Mouse (Mus musculus): ENCODE measurements around the gene Zc3h12a. TPM values are rescaled to one million over a fixed set of nuclear protein-coding genes. Genes with fewer than 3 reads are reported as not detected.

Zc3h12a gene
- total and polyA plus RNA-seq, 3 experiments = 2.1 to 13.4 (median 7.7) TPM

DNA sequence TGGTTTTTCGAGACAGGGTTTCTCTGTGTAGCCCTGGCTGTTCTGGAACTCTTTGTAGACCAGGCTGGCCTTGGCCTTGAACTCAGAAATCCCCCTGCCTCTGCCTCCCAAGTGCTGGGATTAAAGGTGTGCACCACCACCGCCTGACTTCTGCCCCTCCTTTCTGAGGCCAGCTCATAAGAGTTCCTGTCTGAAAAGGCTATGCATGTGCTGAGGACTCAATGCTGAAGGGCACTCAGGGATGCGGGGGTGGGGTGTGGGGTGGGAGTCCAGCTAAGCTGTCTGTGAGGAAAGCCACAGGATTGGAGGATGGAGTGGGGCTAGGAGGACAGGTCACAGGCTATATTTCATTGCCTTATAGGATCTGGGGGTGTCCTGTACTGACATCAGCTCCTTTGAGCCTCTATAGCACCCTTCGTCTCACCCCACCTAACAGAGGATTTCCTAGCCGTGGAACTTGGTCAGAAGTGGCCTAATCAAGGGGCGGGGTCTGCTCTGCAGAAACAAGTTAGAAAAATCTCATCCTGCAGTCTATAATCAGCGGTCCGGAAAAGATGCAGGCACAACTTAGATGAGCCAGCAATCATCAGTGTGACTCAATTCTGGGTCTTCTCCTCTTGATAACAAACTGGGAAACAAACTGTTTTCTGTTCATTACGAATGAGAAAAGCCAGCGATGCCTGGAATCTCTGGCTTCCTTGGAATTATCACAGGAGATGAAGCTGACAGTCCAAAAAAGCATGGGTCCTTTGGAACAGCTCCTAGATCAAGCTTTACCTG, 7.6 kb upstream of the Zc3h12a start:
- Histone ChIP-seq H3K27ac (ENCODE audit: insufficient read depth, low read depth) (no peak overlapping the region), H3K27me3 (replicated peaks) (no peaks in the 10 kb centered on the region), H3K9ac (ENCODE audit: insufficient read depth, low read depth) (no peak overlapping the region), H3K4me3 (replicated peaks in 1 of 3; ENCODE audit: low read depth in 2 of 3, low read length in 2 of 3, poor library complexity in 1 of 3) (no peak overlapping the region), H3K4me2 (ENCODE audit: insufficient read depth, low read depth, poor library complexity, severe bottlenecking) (no peak overlapping the region), H3K4me1 (ENCODE audit: control insufficient read depth in 1 of 2, insufficient read depth in 2 of 2) (peaks cover 10 to 24% of the 10 kb centered on the region in 2 experiments), H3K79me2 (replicated peaks; ENCODE audit: control insufficient read depth, extremely low read depth, insufficient read depth, poor library complexity, severe bottlenecking) (no peaks in the 10 kb centered on the region), H3K36me3 (replicated peaks in 1 of 2; ENCODE audit: control insufficient read depth in 1 of 2, insufficient read depth in 1 of 2, low read length in 1 of 2) (no peaks in the 10 kb centered on the region), H3K9me3 (replicated peaks; ENCODE audit: low read length) (no peaks in the 10 kb centered on the region)
- dilution Hi-C loops (cut with MboI; ENCODE audit: extremely low pct_ligation_motif_present, extremely low pct_unique_long_range_greater_than_20kb, low sequenced_read_pairs) = no loop called here
- TF ChIP-seq CTCF (conservative IDR thresholded peaks at IDR 0.05 in 1 of 2, IDR thresholded peaks at IDR 0.05 in 1 of 2; ENCODE audit: low read depth in 2 of 2, low read length in 2 of 2) (no peak), MAZ (IDR thresholded peaks at IDR 0.05; ENCODE audit: low read depth, low read length) (no peak), JUND (conservative IDR thresholded peaks at IDR 0.05; ENCODE audit: low read depth, low read length) (no peak), SIN3A (IDR thresholded peaks at IDR 0.05; ENCODE audit: low read length) (no peak), RAD21 (IDR thresholded peaks at IDR 0.05; ENCODE audit: low read depth, low read length) (no peak), CHD2 (IDR thresholded peaks at IDR 0.05; ENCODE audit: low read length) (no peak), MXI1 (IDR thresholded peaks at IDR 0.05; ENCODE audit: low read depth, low read length) (no peak), ZC3H11A (IDR thresholded peaks at IDR 0.05; ENCODE audit: low read depth, low read length) (no peak), ZMIZ1 (IDR thresholded peaks at IDR 0.05; ENCODE audit: low read depth, low read length) (no peak), POLR2A (IDR thresholded peaks at IDR 0.05; ENCODE audit: low read depth, low read length) (no peak), TBP (conservative IDR thresholded peaks at IDR 0.05; ENCODE audit: low read depth, low read length) (no peak), KAT2A (IDR thresholded peaks at IDR 0.05; ENCODE audit: insufficient replicate concordance, low read length) (no peak), MAX (IDR thresholded peaks at IDR 0.05; ENCODE audit: low read length) (no peak), HCFC1 (IDR thresholded peaks at IDR 0.05; ENCODE audit: low read depth, low read length) (no peak)
- no peak for DNase-seq (ENCODE audit: extremely low read depth)
- in situ Hi-C loops (cut with MboI; ENCODE audit: low pct_ligation_motif_present, low pct_unique_long_range_greater_than_20kb, low sequenced_read_pairs) = no loop called here

DNA sequence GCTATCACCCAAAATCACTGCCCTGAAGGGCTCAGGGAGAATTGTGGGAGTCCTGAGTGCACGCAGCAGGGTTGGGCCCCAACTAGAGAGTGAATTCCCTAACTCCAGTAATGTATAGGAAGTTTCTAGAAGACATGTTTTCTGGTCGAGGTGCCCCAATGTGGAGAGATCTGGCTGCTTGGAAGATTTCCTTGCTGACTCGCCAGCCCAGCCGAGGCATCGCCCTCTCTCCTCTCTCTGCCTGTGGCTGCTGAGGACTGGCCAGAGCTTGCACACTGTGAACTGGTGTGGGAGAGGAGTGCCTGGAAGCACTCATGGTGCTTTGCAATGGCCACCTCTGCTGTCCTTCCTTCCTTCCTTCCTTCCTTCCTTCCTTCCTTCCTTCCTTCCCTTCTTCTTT, 7.0 kb upstream of the Zc3h12a start:
- Histone ChIP-seq H3K4me3 (replicated peaks in 1 of 3; ENCODE audit: low read depth in 2 of 3, low read length in 2 of 3, poor library complexity in 1 of 3) (no peak overlapping the region), H3K27me3 (replicated peaks) (no peaks in the 10 kb centered on the region), H3K79me2 (replicated peaks; ENCODE audit: control insufficient read depth, extremely low read depth, insufficient read depth, poor library complexity, severe bottlenecking) (no peaks in the 10 kb centered on the region), H3K9ac (ENCODE audit: insufficient read depth, low read depth) (no peak overlapping the region), H3K4me1 (ENCODE audit: control insufficient read depth in 1 of 2, insufficient read depth in 2 of 2) (peaks cover 10 to 24% of the 10 kb centered on the region in 2 experiments), H3K4me2 (ENCODE audit: insufficient read depth, low read depth, poor library complexity, severe bottlenecking) (no peak overlapping the region), H3K9me3 (replicated peaks; ENCODE audit: low read length) (no peaks in the 10 kb centered on the region), H3K27ac (ENCODE audit: insufficient read depth, low read depth) (no peak overlapping the region), H3K36me3 (replicated peaks in 1 of 2; ENCODE audit: control insufficient read depth in 1 of 2, insufficient read depth in 1 of 2, low read length in 1 of 2) (no peaks in the 10 kb centered on the region)
- DNase-seq (ENCODE audit: extremely low read depth) = no peak
- in situ Hi-C loops (cut with MboI; ENCODE audit: low pct_ligation_motif_present, low pct_unique_long_range_greater_than_20kb, low sequenced_read_pairs) = no loop called here
- dilution Hi-C loops (cut with MboI; ENCODE audit: extremely low pct_ligation_motif_present, extremely low pct_unique_long_range_greater_than_20kb, low sequenced_read_pairs) = no loop called here
- TF ChIP-seq TCF12 (IDR thresholded peaks at IDR 0.05; ENCODE audit: low read depth, low read length) (no peak), MAX (IDR thresholded peaks at IDR 0.05; ENCODE audit: low read length) (no peak), ZKSCAN1 (IDR thresholded peaks at IDR 0.05; ENCODE audit: borderline replicate concordance, low read depth, low read length) (no peak), CHD1 (IDR thresholded peaks at IDR 0.05; ENCODE audit: low read depth, low read length) (no peak), SMC3 (IDR thresholded peaks at IDR 0.05; ENCODE audit: low read depth, low read length) (no peak), MYC (IDR thresholded peaks at IDR 0.05; ENCODE audit: low read depth, low read length) (no peak), MAFK (IDR thresholded peaks at IDR 0.05; ENCODE audit: insufficient replicate concordance, low read length) (no peak), MAZ (IDR thresholded peaks at IDR 0.05; ENCODE audit: low read depth, low read length) (no peak), ZMIZ1 (IDR thresholded peaks at IDR 0.05; ENCODE audit: low read depth, low read length) (no peak)
